Mouse (Mus musculus) olfactory bulb, adult 2 months (tissue): Measurements from ENCODE around the gene Taf15.

ENCODE experiments used
- CTCF ChIP-seq: fragments of 200-500 bp; IDR thresholded peaks from 2 replicates; pipeline ENCODE4 v1.5.1; 2012; ENCODE audit warnings: low read depth, mild to moderate bottlenecking, low read length, moderate library complexity; ENCODE audit not compliant: insufficient read depth
- POLR2A ChIP-seq: fragments of 200-500 bp; IDR thresholded peaks from 2 replicates; pipeline ENCODE4 v1.6.1; 2012; ENCODE audit warnings: mild to moderate bottlenecking, low read depth, low read length, moderate library complexity; ENCODE audit not compliant: insufficient read depth

- TF ChIP-seq CTCF (no peak), POLR2A (no peak)
These were observed 61.9 kb downstream of the Taf15 start for GRCm38 (mm10) chr11:83534609-83535423.
